Mouse (Mus musculus) T-helper 2 cell (primary cell): ENCODE measurements at regions not wholly inside any gene's neighbourhood (a gene's known extent, or its start where the extent isn't known, plus 50 kb on each side); places are given as distances from the start of the nearest gene placed in this dataset.

Experiments used
- in situ Hi-C: fragments of 300-600 bp; cut with MboI, MseI; formaldehyde crosslinking; loops from one replicate; pipeline ENCODE4 v1.15.1; 2025; ENCODE audit warnings: high pct_unique_total_duplicates

- in situ Hi-C loops = no loop called here
These were observed 174.7 kb downstream of the 1700129C05Rik start for GRCm38 (mm10) chr14:58967975-58968374.

GRCm38 (mm10) chr14:58967163-58967562 is 175.5 kb downstream of the 1700129C05Rik start:
- in situ Hi-C loops = no loop called here

- in situ Hi-C loops = no loop called here
These were observed 197.7 kb downstream of the 1700129C05Rik start for GRCm38 (mm10) chr14:58944958-58945357.

DNA sequence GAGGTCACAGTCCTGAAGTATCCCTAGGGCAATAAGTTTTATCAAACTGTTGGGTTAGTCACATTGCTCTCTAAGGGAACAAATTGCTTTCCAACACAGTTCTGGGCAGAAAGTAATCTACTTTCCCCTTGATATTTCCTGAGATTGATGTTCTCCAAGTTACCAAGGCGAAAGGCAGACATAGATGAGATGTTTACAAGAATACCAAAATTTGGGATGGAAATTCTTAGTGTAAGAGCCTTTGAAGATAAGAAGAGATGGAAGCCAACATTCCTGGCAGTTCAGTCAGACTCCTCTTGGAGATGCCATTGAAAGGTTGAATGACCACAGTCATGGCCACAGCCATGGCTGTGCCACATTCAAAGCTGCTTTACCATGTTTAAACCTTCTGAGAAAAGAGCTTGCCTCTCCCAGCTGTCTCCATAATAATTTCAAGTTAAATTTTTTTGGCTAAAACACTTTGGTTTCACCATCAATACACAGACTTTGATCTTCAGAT is 199.4 kb downstream of the 1700129C05Rik start:
- in situ Hi-C loops = no loop called here

- in situ Hi-C loops = no loop called here
These were observed 203.6 kb downstream of the 1700129C05Rik start for GRCm38 (mm10) chr14:58939086-58939485.

DNA sequence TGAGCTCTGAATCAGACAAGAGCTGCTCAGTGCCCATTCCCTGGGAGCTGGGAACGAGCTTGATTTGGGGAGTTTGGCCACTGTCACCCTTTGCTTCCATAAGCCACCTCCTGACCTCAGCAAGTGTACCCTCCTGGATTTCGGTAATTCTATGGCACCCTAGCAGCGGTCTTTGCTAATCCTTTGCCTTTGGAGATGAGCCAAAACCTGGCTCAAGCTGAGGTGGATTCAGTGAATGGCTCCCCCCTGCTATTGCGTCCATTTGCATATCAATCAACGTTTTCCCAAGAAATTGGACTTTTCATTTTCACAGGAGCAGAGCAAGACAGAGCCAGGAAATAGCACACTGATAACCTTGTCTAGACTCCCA is 204.1 kb downstream of the 1700129C05Rik start:
- in situ Hi-C loops = no loop called here

GRCm38 (mm10) chr14:58937791-58938600 is 204.7 kb downstream of the 1700129C05Rik start:
- in situ Hi-C loops = no loop called here

DNA sequence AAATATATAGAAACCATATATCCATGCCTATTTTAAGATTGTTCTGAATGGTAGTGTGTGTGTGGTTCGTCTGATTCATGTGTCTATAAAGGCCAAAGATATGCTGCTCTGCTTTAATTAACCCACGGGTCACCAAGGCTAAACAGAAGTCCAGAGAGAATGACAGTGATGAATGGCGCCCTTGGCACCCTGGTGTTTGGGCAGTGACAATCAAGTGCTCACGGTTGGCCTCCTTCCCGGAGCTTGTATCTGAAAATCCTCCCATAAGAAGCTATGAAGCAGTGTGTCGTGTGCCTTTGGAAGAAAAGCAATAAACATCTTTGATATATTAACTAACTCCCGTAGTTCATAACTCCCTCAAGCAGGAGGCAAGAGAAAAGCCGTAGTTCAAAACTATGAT is 205.4 kb downstream of the 1700129C05Rik start:
- in situ Hi-C loops = no loop called here

GRCm38 (mm10) chr14:58936131-58936530 is 206.6 kb downstream of the 1700129C05Rik start:
- in situ Hi-C loops = no loop called here

DNA sequence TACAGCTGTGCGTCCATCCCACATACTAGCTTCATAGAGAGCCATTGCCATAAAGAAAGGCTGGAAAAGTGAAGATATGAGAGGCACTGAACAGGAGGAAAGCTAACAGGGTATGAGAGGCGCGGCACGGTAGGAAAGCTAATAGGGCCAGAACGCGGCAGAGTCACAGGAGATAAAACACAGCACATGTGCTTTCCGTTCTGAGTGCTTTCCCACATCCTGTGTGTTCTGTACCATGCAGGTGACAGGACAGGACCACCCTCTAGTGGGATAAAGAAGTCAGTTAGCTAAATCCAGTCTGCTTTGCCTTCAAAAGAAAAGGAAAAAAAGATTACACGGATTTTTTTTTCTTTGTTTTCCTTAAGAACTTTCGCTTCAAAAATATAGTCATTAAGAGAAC is 224.8 kb downstream of the 1700129C05Rik start:
- in situ Hi-C loops = no loop called here

DNA sequence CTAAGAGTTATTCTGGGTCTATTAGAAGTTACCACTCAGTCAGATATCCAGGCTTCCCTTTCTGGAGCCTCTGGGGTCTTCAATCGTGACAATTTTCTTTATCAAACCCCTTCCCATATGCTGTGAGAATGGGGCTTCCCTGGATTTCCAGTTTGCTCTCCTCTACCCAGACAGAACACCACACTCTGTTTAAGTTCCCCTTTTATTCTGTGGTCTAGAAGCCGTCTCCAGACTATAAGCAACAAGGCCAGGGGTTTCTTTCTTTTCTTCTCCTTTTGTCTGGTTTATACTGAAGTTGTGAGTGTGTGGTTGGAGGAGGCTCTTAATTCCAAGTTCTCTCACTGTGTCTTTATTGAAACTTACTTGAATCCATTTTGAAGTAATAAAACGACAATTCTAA is 225.5 kb downstream of the 1700129C05Rik start:
- in situ Hi-C loops = no loop called here

- in situ Hi-C loops = no loop called here
These were observed 227.8 kb downstream of the 1700129C05Rik start for GRCm38 (mm10) chr14:58914937-58915336.

DNA sequence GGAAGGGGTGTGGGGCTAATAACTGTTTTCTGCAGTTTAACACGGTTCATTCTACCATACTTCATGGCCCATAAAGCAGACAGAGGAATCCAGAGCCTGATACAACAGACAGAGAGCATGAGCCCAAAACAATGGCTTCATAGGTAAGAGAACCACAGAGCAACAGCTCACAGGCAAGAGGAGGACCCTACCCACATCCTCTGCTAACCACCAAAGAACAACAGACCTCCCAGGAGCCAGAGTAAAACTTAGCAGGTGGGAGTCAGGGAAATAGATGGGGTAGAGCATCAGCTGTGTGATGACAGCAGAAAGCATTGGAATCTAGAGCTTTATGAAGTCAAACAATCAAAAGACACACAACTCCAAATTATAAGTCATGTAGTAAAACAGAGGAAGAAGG is 231.8 kb downstream of the 1700129C05Rik start:
- in situ Hi-C loops = no loop called here

DNA sequence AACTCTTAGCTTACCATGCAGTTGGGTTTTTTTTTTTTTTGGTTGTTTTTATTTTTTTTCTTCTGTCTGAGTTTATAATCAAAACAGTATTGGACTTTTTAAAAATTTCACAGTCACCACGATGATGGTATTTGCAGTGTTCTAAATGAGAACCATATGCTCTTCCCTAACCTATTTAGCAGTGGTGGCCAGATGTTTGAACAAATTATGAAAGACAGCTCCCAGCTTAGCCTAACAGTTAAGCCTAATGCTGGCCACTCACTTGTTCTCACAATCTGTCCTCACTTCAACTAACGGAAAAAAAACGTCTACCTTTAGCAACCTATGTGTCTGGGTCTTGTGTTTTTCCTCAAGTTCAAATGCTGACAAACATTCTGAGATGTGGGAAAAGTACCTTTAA is 234.8 kb downstream of the 1700129C05Rik start:
- in situ Hi-C loops = no loop called here

DNA sequence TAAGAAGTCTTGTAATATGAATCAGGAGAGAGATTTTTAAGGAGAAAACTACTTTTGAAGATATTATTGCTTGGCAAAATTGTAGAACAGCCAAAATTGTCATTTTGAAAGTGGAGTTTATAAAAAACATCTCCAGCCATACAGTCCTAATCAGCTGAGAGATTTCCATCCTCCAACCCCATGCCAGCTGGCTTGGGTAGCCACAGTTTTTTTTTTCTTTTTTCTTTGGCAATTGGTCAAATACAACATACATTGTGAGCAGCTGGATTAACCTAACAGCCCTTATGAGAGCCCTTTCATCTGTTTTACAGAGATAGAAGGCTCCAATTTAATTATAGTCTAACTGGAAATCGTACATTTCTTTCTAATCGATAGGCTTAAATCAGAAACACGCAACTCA is 235.3 kb downstream of the 1700129C05Rik start:
- in situ Hi-C loops = no loop called here

GRCm38 (mm10) chr14:58906631-58907030 is 236.1 kb downstream of the 1700129C05Rik start:
- in situ Hi-C loops = no loop called here

- in situ Hi-C loops = no loop called here
These were observed 274.3 kb downstream of the 1700129C05Rik start for GRCm38 (mm10) chr14:58868176-58868949.

DNA sequence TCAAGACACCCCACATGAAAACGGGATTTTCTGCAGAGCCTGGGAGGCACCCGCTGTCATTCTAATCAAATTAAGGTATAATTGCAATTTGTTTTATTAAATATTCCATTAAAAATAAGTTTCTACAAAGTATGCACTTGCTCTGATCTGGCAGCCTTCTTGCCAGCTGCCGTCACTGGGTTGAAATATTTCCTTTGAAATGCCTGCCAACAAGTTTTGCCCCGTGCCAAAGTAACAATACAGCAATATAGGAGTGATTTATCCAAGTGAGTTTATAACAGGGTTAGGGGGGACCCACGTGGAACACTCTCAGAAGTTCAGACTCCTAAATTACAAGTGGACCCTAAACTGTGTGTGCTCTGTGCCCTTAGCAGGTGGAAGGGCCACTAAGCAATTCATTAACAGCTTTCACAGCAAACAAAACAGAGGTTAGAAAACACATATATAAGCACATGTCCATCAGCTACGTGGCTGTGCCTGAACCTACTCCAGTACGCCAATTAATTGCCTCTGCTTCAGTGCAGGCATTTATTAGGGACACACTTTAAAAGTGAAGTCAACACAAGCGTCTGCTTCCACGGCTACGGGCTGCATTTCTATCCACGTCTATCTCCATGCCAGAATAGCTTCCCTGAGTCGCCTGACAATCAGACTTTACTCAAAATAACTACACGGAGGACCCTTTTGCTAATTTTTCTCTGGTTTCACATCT is 275.1 kb downstream of the 1700129C05Rik start:
- in situ Hi-C loops = no loop called here

DNA sequence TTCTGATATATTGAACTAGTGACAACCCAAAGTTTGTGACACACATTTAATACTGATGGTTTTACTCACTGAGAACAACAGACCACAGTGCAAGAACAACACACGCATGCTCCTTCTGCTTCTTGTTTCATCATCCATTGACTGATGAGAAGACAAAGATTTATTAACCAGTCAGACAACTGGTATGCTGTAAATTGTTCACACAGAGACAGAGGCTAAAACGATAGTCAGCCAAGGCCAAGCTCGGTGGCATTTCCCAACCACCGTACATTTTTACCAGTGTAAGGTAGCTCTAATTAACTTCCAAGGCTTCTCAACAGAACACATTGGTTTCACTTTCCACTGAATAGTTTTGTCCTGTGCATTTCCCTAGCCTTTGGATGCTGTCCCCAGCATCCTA is 287.8 kb downstream of the 1700129C05Rik start:
- in situ Hi-C loops = no loop called here

DNA sequence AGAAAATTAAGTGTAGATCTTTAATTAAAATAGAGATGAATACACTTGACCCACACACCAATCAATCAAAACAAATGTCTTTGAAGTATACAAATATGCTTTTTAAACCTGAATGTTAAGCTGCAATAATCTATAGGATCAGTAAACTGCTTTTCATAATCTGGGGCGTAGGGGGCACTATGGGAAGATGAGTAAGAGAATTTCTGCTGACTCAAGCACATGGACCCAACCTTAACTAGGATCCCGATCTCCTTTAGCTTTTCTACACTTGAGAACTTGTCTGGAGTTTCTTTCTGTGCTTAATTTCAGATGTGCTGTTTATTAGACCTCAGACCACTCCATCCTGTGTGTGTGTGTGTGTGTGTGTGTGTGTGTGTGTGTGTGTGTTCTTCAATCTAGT is 298.1 kb downstream of the 1700129C05Rik start:
- in situ Hi-C loops = no loop called here

GRCm38 (mm10) chr14:58842196-58842886 is 300.4 kb downstream of the 1700129C05Rik start:
- in situ Hi-C loops = no loop called here

- in situ Hi-C loops = no loop called here
These were observed 319.8 kb downstream of the 1700129C05Rik start for GRCm38 (mm10) chr14:58822938-58823337.
